Mouse (Mus musculus) neural tube, embryonic 14.5 days (tissue): ENCODE data around the gene Tcp10b. TPM values are rescaled to one million over a fixed set of nuclear protein-coding genes. Genes with fewer than 3 reads are reported as not detected.
"Not testable (repeated sequence)": the region's sequence is repeated elsewhere in the genome, so short reads cannot be mapped to it uniquely, and the experiment has no call there.

Experiments used
- ATAC-seq: fragments of 200-750 bp; cut with Nextera tagmentation; 2 replicates; pipeline ENCODE4 v1.8.0; 2017; ENCODE audit warnings: low read depth, mild to moderate bottlenecking, moderate TSS enrichment, moderate library complexity
- H3K27ac ChIP-seq: fragments of 300-500 bp; sonication (generic); 2 replicates; pipeline ENCODE4 v1.5.1; 2014; ENCODE audit warnings: low read depth, mild to moderate bottlenecking, control low read depth, low read length, moderate library complexity, mixed read lengths
- H3K27me3 ChIP-seq: fragments of 300-500 bp; sonication (generic); 2 replicates; pipeline ENCODE4 v1.6.1; 2014; ENCODE audit warnings: low read length; ENCODE audit not compliant: control insufficient read depth, insufficient read depth
- H3K36me3 ChIP-seq: fragments of 300-500 bp; sonication (generic); 2 replicates; pipeline ENCODE4 v1.6.1; 2014; ENCODE audit warnings: low read length, mixed read lengths; ENCODE audit not compliant: control insufficient read depth, insufficient read depth
- H3K4me1 ChIP-seq: fragments of 300-500 bp; sonication (generic); 2 replicates; pipeline ENCODE4 v1.6.1; 2014; ENCODE audit warnings: low read length; ENCODE audit not compliant: control insufficient read depth, insufficient read depth
- H3K4me2 ChIP-seq: fragments of 300-500 bp; sonication (generic); 2 replicates; pipeline ENCODE4 v1.6.1; 2014; ENCODE audit warnings: mild to moderate bottlenecking, low read depth, low read length, control low read depth
- H3K4me3 ChIP-seq: fragments of 300-500 bp; sonication (generic); 2 replicates; pipeline ENCODE4 v1.5.1; 2014; ENCODE audit warnings: low read depth, low read length, control low read depth, mixed read lengths
- H3K9ac ChIP-seq: fragments of 300-500 bp; sonication (generic); replicated peaks from 2 replicates; pipeline ENCODE4 v1.6.1; 2014; ENCODE audit warnings: low read depth, mild to moderate bottlenecking, control low read depth, low read length, mixed read lengths
- H3K9me3 ChIP-seq: fragments of 300-500 bp; sonication (generic); 2 replicates; pipeline ENCODE4 v1.6.1; 2016; ENCODE audit warnings: low read length; ENCODE audit not compliant: control insufficient read depth
- WGBS: fragments of 180-500 bp; shearing (Covaris S2); extraction: QIAGEN DNeasy Blood & Tissue Kit; methylation state at CpG from one replicate; pipeline ENCODE4 v1.1.7; 2014; 5-methylcytosine and 5-hydroxymethylcytosine counted together
- polyA plus RNA-seq: library from polyadenylated mRNA; unstranded; fragments of >200 nt; fragmentation: Nextera tagmentation; extraction: Ambion mirVana; gene quantifications from 2 replicates; pipeline ENCODE4 v1.2.1, GENCODE M21; 2014

The Tcp10b gene
- polyA plus RNA-seq, 1 experiment from 2014 or later: 0.42 TPM

DNA sequence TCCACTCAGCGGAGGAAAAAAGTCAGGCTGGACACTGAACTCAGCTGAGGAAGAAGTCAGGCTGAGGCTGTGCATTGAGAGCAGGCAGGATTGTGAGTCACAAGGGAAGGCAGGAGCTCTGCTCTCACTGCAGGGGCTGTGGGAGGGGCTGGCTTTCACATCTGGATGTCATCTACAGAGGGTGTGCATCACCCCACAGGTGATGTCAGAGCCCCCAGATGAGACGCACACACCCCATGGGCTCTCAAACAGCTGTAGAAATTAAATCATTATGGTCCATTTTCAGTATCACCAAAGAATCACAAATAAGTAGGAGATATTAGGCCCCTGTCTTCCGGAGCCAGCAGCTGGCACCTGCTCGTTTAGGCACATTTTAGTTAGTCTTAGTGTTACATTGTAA is 70.8 kb downstream of the Tcp10b start, which contains the start of gene Unc93a:
TSS of gene Unc93a (minus strand) at position 101 of the 400 bp plus-strand sequence.
- not testable (repeated sequence) for ATAC-seq, H3K4me3 ChIP-seq, H3K27ac ChIP-seq, H3K9ac ChIP-seq, H3K4me1 ChIP-seq, H3K4me2 ChIP-seq, H3K9me3 ChIP-seq, H3K27me3 ChIP-seq, H3K36me3 ChIP-seq
- WGBS: 78% methylated on average over 3 of the region's 4 CpGs

Other genes starting within 250 kb of the Tcp10b start
- gene Mas1, start 193.0 kb upstream of the Tcp10b start, polyA plus RNA-seq: 0.28 and 0.66 TPM in 2 replicates
- gene Mrgprh, start 185.1 kb upstream of the Tcp10b start, polyA plus RNA-seq: not detected in 2 replicates
- gene Pnldc1, start 150.9 kb upstream of the Tcp10b start, polyA plus RNA-seq: 1.6 and 2.0 TPM in 2 replicates
- gene Tcp1, start 145.4 kb upstream of the Tcp10b start, polyA plus RNA-seq: 375 and 416 TPM in 2 replicates
- gene Mrpl18, start 144.8 kb upstream of the Tcp10b start, polyA plus RNA-seq: 128 and 133 TPM in 2 replicates
- gene Acat3, start 120.5 kb upstream of the Tcp10b start, polyA plus RNA-seq: 1.3 and 1.4 TPM in 2 replicates
- gene Acat2, start 100.4 kb upstream of the Tcp10b start, polyA plus RNA-seq: 188 and 294 TPM in 2 replicates
- gene Wtap, start 66.9 kb upstream of the Tcp10b start, polyA plus RNA-seq: 119 and 126 TPM in 2 replicates
- 167 and 173 TPM in 2 replicates for gene Sod2, start 54.3 kb upstream of the Tcp10b start, polyA plus RNA-seq
- gene Gpr31b, start 8.8 kb upstream of the Tcp10b start, polyA plus RNA-seq: not detected in 2 replicates
- gene Unc93a, start 70.7 kb downstream of the Tcp10b start, polyA plus RNA-seq: not detected in 2 replicates
- not detected in 2 replicates for gene Smok2a, start 160.1 kb downstream of the Tcp10b start, polyA plus RNA-seq
- not detected in 2 replicates for gene Smok2b, start 169.2 kb downstream of the Tcp10b start, polyA plus RNA-seq